Mouse (Mus musculus): ENCODE data around the gene Dbp.

GRCm38 (mm10) chr7:45704046-45704559 lies 785 bp upstream of the Dbp start:
- TF ChIP-seq CTCF (conservative IDR thresholded peaks at IDR 0.05; ENCODE audit: low read length) = no peak
- TF ChIP-seq POU5F1 (IDR thresholded peaks at IDR 0.05; ENCODE audit: borderline replicate concordance, low read length) = no peak
